Mouse (Mus musculus) MEL (cell line): Measurements from ENCODE around the gene Gm20388.

ENCODE experiments used
- CTCF ChIP-seq, 3 experiments: IDR thresholded peaks in 2 of 3; conservative IDR thresholded peaks in 1 of 3; 2 replicates each; pipeline ENCODE4 v1.5.1; 2011 to 2012; ENCODE audit warnings: low read length in 3 of 3, low read depth in 2 of 3, mild to moderate bottlenecking in 2 of 3, improper control_type of control experiment in 1 of 3, inconsistent platforms in 1 of 3, mixed read lengths in 1 of 3, moderate library complexity in 1 of 3; ENCODE audit not compliant: control insufficient read depth in 1 of 3, insufficient read depth in 1 of 3, poor library complexity in 1 of 3, severe bottlenecking in 1 of 3
- E2F4 ChIP-seq: IDR thresholded peaks from 2 replicates; pipeline ENCODE4 v1.6.1; 2011; ENCODE audit warnings: low read depth, low read length, improper control_type of control experiment, borderline replicate concordance
- ELF1 ChIP-seq: IDR thresholded peaks from 2 replicates; pipeline ENCODE4 v1.6.1; 2014; ENCODE audit warnings: low read depth, mild to moderate bottlenecking, inconsistent platforms, low read length, improper control_type of control experiment, moderate library complexity
- EP300 ChIP-seq, 2 experiments: IDR thresholded peaks; 2 replicates each; pipeline ENCODE4 v1.6.1; 2011; ENCODE audit warnings: improper control_type of control experiment in 2 of 2, low read length in 2 of 2, low read depth in 1 of 2, mild to moderate bottlenecking in 1 of 2
- MAX ChIP-seq: IDR thresholded peaks from 2 replicates; pipeline ENCODE4 v1.6.1; 2011; ENCODE audit warnings: low read length, improper control_type of control experiment
- MAZ ChIP-seq: IDR thresholded peaks from 2 replicates; pipeline ENCODE4 v1.6.1; 2012; ENCODE audit warnings: low read depth, mild to moderate bottlenecking, inconsistent platforms, low read length, improper control_type of control experiment
- POLR2A ChIP-seq, 2 experiments: IDR thresholded peaks; 2 replicates each; pipeline ENCODE4 v1.6.1; 2011 to 2012; ENCODE audit warnings: low read length in 2 of 2, mild to moderate bottlenecking in 2 of 2, control low read depth in 1 of 2, improper control_type of control experiment in 1 of 2, low read depth in 1 of 2, moderate library complexity in 1 of 2; ENCODE audit not compliant: control insufficient read depth in 1 of 2, insufficient read depth in 1 of 2, poor library complexity in 1 of 2
- TAL1 ChIP-seq: IDR thresholded peaks from 2 replicates; pipeline ENCODE4 v1.6.1; 2012; ENCODE audit warnings: mild to moderate bottlenecking, inconsistent platforms, low read length, moderate library complexity, mixed read lengths
- TCF12 ChIP-seq: IDR thresholded peaks from 2 replicates; pipeline ENCODE4 v1.6.1; 2014; ENCODE audit warnings: low read depth, mild to moderate bottlenecking, inconsistent platforms, low read length, improper control_type of control experiment, moderate library complexity
- USF2 ChIP-seq, 2 experiments: IDR thresholded peaks; 2 replicates each; pipeline ENCODE4 v1.6.1; 2011 to 2012; ENCODE audit warnings: improper control_type of control experiment in 2 of 2, low read length in 2 of 2, borderline replicate concordance in 1 of 2, inconsistent platforms in 1 of 2, low read depth in 1 of 2, mild to moderate bottlenecking in 1 of 2; ENCODE audit not compliant: insufficient read depth in 1 of 2

GRCm38 (mm10) chr8:120679629-120680387, 769.2 kb downstream of the Gm20388 start:
- TF ChIP-seq TCF12: 0 out of 2 replicates have a peak, but pooled peaks have one; percentile 8
- TF ChIP-seq POLR2A (IDR thresholded peaks at IDR 0.05; ENCODE audit: control insufficient read depth in 1 of 2, insufficient read depth in 1 of 2, low read depth in 1 of 2, low read length in 2 of 2, poor library complexity in 1 of 2): no peak
- TF ChIP-seq USF2 (IDR thresholded peaks at IDR 0.05; ENCODE audit: borderline replicate concordance in 1 of 2, insufficient read depth in 1 of 2, low read depth in 1 of 2, low read length in 2 of 2): no peak
- TF ChIP-seq MAZ: peak; percentile 41; the same call in 1 of the 2 replicates
- TF ChIP-seq MAX: peak; percentile 92
- no peak for TF ChIP-seq ELF1
- peak in 1 of 2 experiments; percentile 24; a peak in 1 of 4 replicates for TF ChIP-seq EP300 (IDR thresholded peaks at IDR 0.05; ENCODE audit: low read depth in 1 of 2, low read length in 2 of 2)
- TF ChIP-seq CTCF (IDR thresholded peaks at IDR 0.05 in 2 of 3, conservative IDR thresholded peaks at IDR 0.05 in 1 of 3; ENCODE audit: control insufficient read depth in 1 of 3, insufficient read depth in 1 of 3, low read depth in 2 of 3, low read length in 3 of 3, poor library complexity in 1 of 3, severe bottlenecking in 1 of 3): no peak
- TF ChIP-seq TAL1: 0 out of 2 replicates have a peak, but pooled peaks have one; percentile 13
- TF ChIP-seq E2F4: no peak
